Mouse (Mus musculus) ES-E14 (cell line): ENCODE measurements at regions not wholly inside any gene's neighbourhood (a gene's known extent, or its start where the extent isn't known, plus 50 kb on each side); places are given as distances from the start of the nearest gene placed in this dataset.

Experiments used
- HCFC1 ChIP-seq: IDR thresholded peaks from 2 replicates; pipeline ENCODE4 v1.6.1; 2012; ENCODE audit warnings: low read length, inconsistent platforms, borderline replicate concordance; ENCODE audit not compliant: insufficient read depth
- MAFK ChIP-seq: IDR thresholded peaks from 2 replicates; pipeline ENCODE4 v1.6.1; 2014; ENCODE audit warnings: mild to moderate bottlenecking, low read depth, low read length, inconsistent platforms; ENCODE audit not compliant: insufficient read depth

DNA sequence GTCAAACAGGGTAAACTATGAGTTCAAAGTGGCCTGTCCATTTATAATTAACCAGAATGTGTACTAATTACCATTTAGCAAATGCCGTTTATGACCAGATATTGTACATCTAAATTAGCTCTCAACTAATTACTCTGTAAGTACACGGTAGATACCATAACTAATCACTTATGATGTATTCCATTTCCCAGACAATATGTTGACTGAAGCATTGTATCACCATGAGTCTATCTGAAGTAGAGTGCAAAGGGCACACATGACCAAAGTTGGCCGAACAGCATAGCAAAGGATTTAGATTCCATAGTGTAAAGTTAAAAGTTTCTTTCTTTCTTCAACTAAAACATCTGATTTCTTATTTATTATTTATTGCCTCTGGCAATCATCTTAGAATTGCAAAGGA, 227.5 kb downstream of the Nfkbiz start:
- TF ChIP-seq MAFK (no peak), HCFC1 (no peak)
